Mouse (Mus musculus): ENCODE measurements around the gene Gm436. TPM values are rescaled to one million over a fixed set of nuclear protein-coding genes. Genes with fewer than 3 reads are reported as not detected.

Gm436 gene
- not detected for total RNA-seq (2021)

DNA sequence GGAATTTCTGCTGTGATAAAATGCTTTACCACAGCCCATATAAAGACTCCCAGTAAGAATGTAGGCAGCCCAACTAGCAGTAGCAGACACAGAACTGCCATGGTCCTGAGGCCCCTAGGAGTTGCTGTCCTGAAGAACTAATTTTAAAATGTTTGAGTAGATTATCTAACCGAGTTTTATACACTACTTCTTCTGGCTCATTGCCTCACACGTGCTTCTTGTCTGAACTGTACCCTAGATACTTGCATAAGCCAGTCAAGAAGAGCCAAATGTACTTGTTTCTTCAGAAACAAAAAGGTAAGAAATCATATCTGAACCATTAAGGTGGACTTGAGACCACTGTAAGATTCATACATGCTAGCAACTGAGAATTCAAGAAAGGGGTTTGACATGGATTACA is at the start of gene Gm436:
Gene Gm436 (minus strand): TSS at position 101 of the 400 bp plus-strand sequence.
- intact Hi-C loops (cut with DNase I) = no loop called here
- no peak for DNase-seq (ENCODE audit: low spot score in 2 of 2)

- intact Hi-C loops (cut with DNase I) = no loop called here
Measured at GRCm38 (mm10) chr4:144721304-144721703, 35.1 kb upstream of the Gm436 start, which contains the start of gene Gm13178. Gene Gm13178 (minus strand): TSS chr4:144721404.

DNA sequence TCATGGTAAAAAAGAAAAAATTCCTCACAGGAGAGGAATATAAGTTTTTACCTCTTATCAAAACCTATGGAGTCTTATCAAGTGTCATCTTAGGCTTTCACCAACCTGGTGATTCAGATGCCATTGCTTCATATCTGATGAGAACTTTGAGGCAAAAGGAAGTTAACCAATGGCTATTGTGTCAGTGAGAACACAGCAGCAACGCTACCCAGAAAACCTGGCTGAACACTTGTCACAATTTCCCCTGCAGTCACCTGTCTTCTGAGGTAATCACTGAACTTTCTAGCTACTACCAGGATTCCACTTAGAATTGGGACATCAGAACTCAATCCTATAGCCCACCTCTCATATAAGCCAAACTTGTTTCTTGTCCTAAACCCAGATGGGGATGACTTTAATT is 33.5 kb upstream of the Gm436 start:
- intact Hi-C loops (cut with DNase I) = no loop called here

More at GRCm38 (mm10) chr4:144721304-144721703, 35.1 kb upstream of the Gm436 start, which contains the start of gene Gm13178:
- no peak for DNase-seq (ENCODE audit: low spot score in 2 of 2)

GRCm38 (mm10) chr4:144718288-144718687 is 32.1 kb upstream of the Gm436 start:
- DNase-seq (ENCODE audit: low spot score in 2 of 2) = no peak
- intact Hi-C loops (cut with DNase I) = no loop called here

More for the DNA sequence above, 33.5 kb upstream of the Gm436 start:
- DNase-seq (ENCODE audit: low spot score in 2 of 2) = no peak

- intact Hi-C loops (cut with DNase I) = no loop called here
- no peak for DNase-seq (ENCODE audit: low spot score in 2 of 2)
Measured at GRCm38 (mm10) chr4:144638263-144638662, 47.9 kb downstream of the Gm436 start.

Other genes with a start within 250 kb of the Gm436 start
- gene 1700012P22Rik, start 247.6 kb downstream of the Gm436 start, total RNA-seq (2021) = not detected
- not detected for gene Gm9944, start 233.1 kb downstream of the Gm436 start, total RNA-seq (2021)
- not detected for gene Aadacl3, start 222.6 kb downstream of the Gm436 start, total RNA-seq (2021)
- not detected for gene 9430007A20Rik, start 166.5 kb downstream of the Gm436 start, total RNA-seq (2021)
- not detected for gene Gm13124, start 121.2 kb downstream of the Gm436 start, total RNA-seq (2021)
- gene Aadacl4, start 72.7 kb downstream of the Gm436 start, total RNA-seq (2021) = not detected
- gene Gm13178, start 35.0 kb upstream of the Gm436 start, total RNA-seq (2021) = not detected
- not detected for gene Gm438, start 100.2 kb upstream of the Gm436 start, total RNA-seq (2021)
- gene Dhrs3, start 206.5 kb upstream of the Gm436 start, total RNA-seq (2021) = 10 to 100 TPM; 24.8 to 27.9 TPM

Data from left cerebral cortex, postnatal 36 days (tissue).